Mouse (Mus musculus): ENCODE measurements around the gene Gm49384.
A peak's percentile ranks its signal among the peaks of the same experiment; 100 is the strongest.

GRCm38 (mm10) chr12:69211057-69211456, 7.0 kb upstream of the Gm49384 start:
- TF ChIP-seq CTCF (IDR thresholded peaks at IDR 0.05; ENCODE audit: borderline replicate concordance, extremely low read depth, insufficient read depth, insufficient read length) (peak; percentile 51; the same call in 1 of the 2 replicates), POLR2A (IDR thresholded peaks at IDR 0.05; ENCODE audit: borderline replicate concordance, extremely low read depth, insufficient read depth, insufficient read length, poor library complexity, severe bottlenecking) (no peak)

Data from brain, embryonic 14.5 days (tissue).